Mouse (Mus musculus): ENCODE results near the gene 4930432M17Rik. TPM values are rescaled to one million over a fixed set of nuclear protein-coding genes. Genes with fewer than 3 reads are reported as not detected.

4930432M17Rik gene
- polyA plus RNA-seq (2016; fragmentation: Nextera tagmentation; extraction: Ambion mirVana), result not detected in 2 replicates

GRCm38 (mm10) chr3:121670462-121670861, at the start of gene 4930432M17Rik:
Gene 4930432M17Rik, plus strand, starts transcription at chr3:121670762.
- H3K4me2 ChIP-seq (replicated peaks), result no peak within 1 kb of the TSS
- H3K4me3 ChIP-seq, result no peak within 1 kb of the TSS
- 75% methylated on average over 4 of the region's 4 CpGs for WGBS
- no peak within 1 kb of the TSS for H3K9ac ChIP-seq
- no peaks in the 10 kb centered on the region for H3K36me3 ChIP-seq
- H3K27ac ChIP-seq, result no peak within 1 kb of the TSS
- no peak for ATAC-seq (ENCODE audit: insufficient number of reproducible peaks, insufficient read depth, low FRiP score, low TSS enrichment)
- H3K27me3 ChIP-seq, result no peaks in the 10 kb centered on the region
- H3K4me1 ChIP-seq, result no peaks in the 10 kb centered on the region
- H3K9me3 ChIP-seq, result no peaks in the 10 kb centered on the region

GRCm38 (mm10) chr3:121625662-121626061, 44.9 kb upstream of the 4930432M17Rik start:
- no peak overlapping the region for H3K4me2 ChIP-seq (replicated peaks)
- no peaks in the 10 kb centered on the region for H3K9me3 ChIP-seq
- no peaks in the 10 kb centered on the region for H3K27me3 ChIP-seq
- WGBS, result 82% methylated on average over 2 of the region's 2 CpGs
- no peak for ATAC-seq (ENCODE audit: insufficient number of reproducible peaks, insufficient read depth, low FRiP score, low TSS enrichment)
- H3K4me1 ChIP-seq, result no peaks in the 10 kb centered on the region
- H3K4me3 ChIP-seq, result no peak overlapping the region
- H3K36me3 ChIP-seq, result no peaks in the 10 kb centered on the region
- H3K9ac ChIP-seq, result no peak overlapping the region
- no peak overlapping the region for H3K27ac ChIP-seq

- no peak for ATAC-seq (ENCODE audit: insufficient number of reproducible peaks, insufficient read depth, low FRiP score, low TSS enrichment)
- no peak overlapping the region for H3K9ac ChIP-seq
- H3K27me3 ChIP-seq, result no peaks in the 10 kb centered on the region
- H3K36me3 ChIP-seq, result no peaks in the 10 kb centered on the region
- H3K9me3 ChIP-seq, result no peaks in the 10 kb centered on the region
- H3K4me1 ChIP-seq, result no peaks in the 10 kb centered on the region
- H3K4me3 ChIP-seq, result no peak overlapping the region
- 77% methylated on average over 3 of the region's 3 CpGs for WGBS
- H3K27ac ChIP-seq, result no peak overlapping the region
- no peak overlapping the region for H3K4me2 ChIP-seq (replicated peaks)
These were observed 44.3 kb upstream of the 4930432M17Rik start for GRCm38 (mm10) chr3:121626273-121626672.

GRCm38 (mm10) chr3:121628245-121628644, 42.3 kb upstream of the 4930432M17Rik start:
- Histone ChIP-seq H3K36me3 (no peaks in the 10 kb centered on the region), H3K4me3 (no peak overlapping the region), H3K27ac (no peak overlapping the region), H3K9me3 (no peaks in the 10 kb centered on the region), H3K9ac (no peak overlapping the region), H3K4me2 (replicated peaks) (no peak overlapping the region), H3K4me1 (no peaks in the 10 kb centered on the region), H3K27me3 (no peaks in the 10 kb centered on the region)
- ATAC-seq (ENCODE audit: insufficient number of reproducible peaks, insufficient read depth, low FRiP score, low TSS enrichment), result no peak
- 52% methylated on average over 3 of the region's 3 CpGs for WGBS

GRCm38 (mm10) chr3:121630626-121631025, 39.9 kb upstream of the 4930432M17Rik start:
- Histone ChIP-seq H3K27me3 (no peaks in the 10 kb centered on the region), H3K4me1 (no peaks in the 10 kb centered on the region), H3K4me2 (replicated peaks) (no peak overlapping the region), H3K36me3 (no peaks in the 10 kb centered on the region), H3K27ac (no peak overlapping the region), H3K9me3 (no peaks in the 10 kb centered on the region), H3K9ac (no peak overlapping the region), H3K4me3 (no peak overlapping the region)
- 64% methylated on average over 7 of the region's 7 CpGs for WGBS
- no peak for ATAC-seq (ENCODE audit: insufficient number of reproducible peaks, insufficient read depth, low FRiP score, low TSS enrichment)

GRCm38 (mm10) chr3:121634963-121635362, 35.6 kb upstream of the 4930432M17Rik start:
- H3K27me3 ChIP-seq, result no peaks in the 10 kb centered on the region
- H3K27ac ChIP-seq, result no peak overlapping the region
- no peak for ATAC-seq (ENCODE audit: insufficient number of reproducible peaks, insufficient read depth, low FRiP score, low TSS enrichment)
- H3K4me1 ChIP-seq, result 0 out of 2 replicates have a peak, but pooled peaks cover 3% of the 10 kb centered on the region
- no peak overlapping the region for H3K4me2 ChIP-seq (replicated peaks)
- H3K4me3 ChIP-seq, result no peak overlapping the region
- no peak overlapping the region for H3K9ac ChIP-seq
- H3K9me3 ChIP-seq, result no peaks in the 10 kb centered on the region
- WGBS, result 88% methylated on average over 3 of the region's 3 CpGs
- no peaks in the 10 kb centered on the region for H3K36me3 ChIP-seq

- no peak overlapping the region for H3K4me2 ChIP-seq (replicated peaks)
- WGBS, result 65% methylated on average over 7 of the region's 7 CpGs
These were observed 35.1 kb upstream of the 4930432M17Rik start for GRCm38 (mm10) chr3:121635505-121635904.

GRCm38 (mm10) chr3:121636315-121636714, 34.2 kb upstream of the 4930432M17Rik start:
- Histone ChIP-seq H3K9me3 (no peaks in the 10 kb centered on the region), H3K27ac (no peak overlapping the region), H3K4me2 (replicated peaks) (no peak overlapping the region), H3K9ac (no peak overlapping the region), H3K4me3 (no peak overlapping the region), H3K4me1 (0 out of 2 replicates have a peak, but pooled peaks cover 3% of the 10 kb centered on the region), H3K27me3 (no peaks in the 10 kb centered on the region), H3K36me3 (no peaks in the 10 kb centered on the region)
- no peak for ATAC-seq (ENCODE audit: insufficient number of reproducible peaks, insufficient read depth, low FRiP score, low TSS enrichment)
- WGBS, result 81% methylated on average over 6 of the region's 6 CpGs

More at GRCm38 (mm10) chr3:121635505-121635904, 35.1 kb upstream of the 4930432M17Rik start:
- no peak for ATAC-seq (ENCODE audit: insufficient number of reproducible peaks, insufficient read depth, low FRiP score, low TSS enrichment)
- Histone ChIP-seq H3K36me3 (no peaks in the 10 kb centered on the region), H3K9ac (no peak overlapping the region), H3K27me3 (no peaks in the 10 kb centered on the region), H3K4me3 (no peak overlapping the region), H3K4me1 (0 out of 2 replicates have a peak, but pooled peaks cover 3% of the 10 kb centered on the region), H3K9me3 (no peaks in the 10 kb centered on the region), H3K27ac (no peak overlapping the region)

- H3K4me2 ChIP-seq (replicated peaks), result no peak overlapping the region
- no peak overlapping the region for H3K9ac ChIP-seq
- no peaks in the 10 kb centered on the region for H3K36me3 ChIP-seq
- no peak for ATAC-seq (ENCODE audit: insufficient number of reproducible peaks, insufficient read depth, low FRiP score, low TSS enrichment)
- 0 out of 2 replicates have a peak, but pooled peaks cover 3% of the 10 kb centered on the region for H3K4me1 ChIP-seq
- no peak overlapping the region for H3K4me3 ChIP-seq
- no peaks in the 10 kb centered on the region for H3K9me3 ChIP-seq
- 68% methylated on average over 7 of the region's 7 CpGs for WGBS
- H3K27me3 ChIP-seq, result no peaks in the 10 kb centered on the region
- H3K27ac ChIP-seq, result no peak overlapping the region
These were observed 33.8 kb upstream of the 4930432M17Rik start for GRCm38 (mm10) chr3:121636748-121637147.

- Histone ChIP-seq H3K36me3 (no peaks in the 10 kb centered on the region), H3K4me1 (0 out of 2 replicates have a peak, but pooled peaks cover 3% of the 10 kb centered on the region), H3K9me3 (no peaks in the 10 kb centered on the region), H3K27ac (no peak overlapping the region), H3K4me2 (replicated peaks) (no peak overlapping the region), H3K9ac (no peak overlapping the region), H3K4me3 (no peak overlapping the region), H3K27me3 (no peaks in the 10 kb centered on the region)
- no peak for ATAC-seq (ENCODE audit: insufficient number of reproducible peaks, insufficient read depth, low FRiP score, low TSS enrichment)
- WGBS, result 73% methylated on average over 5 of the region's 5 CpGs
These were observed 32.8 kb upstream of the 4930432M17Rik start for GRCm38 (mm10) chr3:121637792-121638191.

- no peaks in the 10 kb centered on the region for H3K9me3 ChIP-seq
- no peak for ATAC-seq (ENCODE audit: insufficient number of reproducible peaks, insufficient read depth, low FRiP score, low TSS enrichment)
- WGBS, result 76% methylated on average over 3 of the region's 3 CpGs
- no peaks in the 10 kb centered on the region for H3K36me3 ChIP-seq
- H3K4me2 ChIP-seq (replicated peaks), result no peak overlapping the region
- no peak overlapping the region for H3K9ac ChIP-seq
- no peak overlapping the region for H3K4me3 ChIP-seq
- H3K27me3 ChIP-seq, result no peaks in the 10 kb centered on the region
- H3K4me1 ChIP-seq, result 0 out of 2 replicates have a peak, but pooled peaks cover 3% of the 10 kb centered on the region
- no peak overlapping the region for H3K27ac ChIP-seq
These were observed 32.3 kb upstream of the 4930432M17Rik start for GRCm38 (mm10) chr3:121638241-121638640.

GRCm38 (mm10) chr3:121640611-121641010, 30.0 kb upstream of the 4930432M17Rik start:
- Histone ChIP-seq H3K27me3 (no peaks in the 10 kb centered on the region), H3K27ac (no peak overlapping the region), H3K9ac (no peak overlapping the region), H3K4me1 (0 out of 2 replicates have a peak, but pooled peaks cover 3% of the 10 kb centered on the region), H3K4me2 (replicated peaks) (no peak overlapping the region), H3K4me3 (no peak overlapping the region), H3K9me3 (no peaks in the 10 kb centered on the region), H3K36me3 (no peaks in the 10 kb centered on the region)
- no peak for ATAC-seq (ENCODE audit: insufficient number of reproducible peaks, insufficient read depth, low FRiP score, low TSS enrichment)
- WGBS, result 35% methylated on average over 2 of the region's 2 CpGs
